Mouse (Mus musculus) embryo, embryonic 10.5 days (tissue): ENCODE measurements at regions not wholly inside any gene's neighbourhood (a gene's known extent, or its start where the extent isn't known, plus 50 kb on each side); places are given as distances from the start of the nearest gene placed in this dataset.
A peak's percentile ranks its signal among the peaks of the same experiment; 100 is the strongest.

Experiments used
- DNase-seq: peaks from one replicate; pipeline ENCODE4 v3.0.0-alpha.2; 2015; ENCODE audit warnings: low spot score

- DNase-seq, result no peak
These were observed 396.4 kb downstream of the Sox9 start for GRCm38 (mm10) chr11:113178375-113178774.

- DNase-seq, result no peak
These were observed 398.0 kb downstream of the Sox9 start for GRCm38 (mm10) chr11:113180008-113180407.

GRCm38 (mm10) chr11:113182083-113182861 lies 400.2 kb downstream of the Sox9 start:
- no peak for DNase-seq

- no peak for DNase-seq
These were observed 401.5 kb downstream of the Sox9 start for GRCm38 (mm10) chr11:113183556-113183955.

DNA sequence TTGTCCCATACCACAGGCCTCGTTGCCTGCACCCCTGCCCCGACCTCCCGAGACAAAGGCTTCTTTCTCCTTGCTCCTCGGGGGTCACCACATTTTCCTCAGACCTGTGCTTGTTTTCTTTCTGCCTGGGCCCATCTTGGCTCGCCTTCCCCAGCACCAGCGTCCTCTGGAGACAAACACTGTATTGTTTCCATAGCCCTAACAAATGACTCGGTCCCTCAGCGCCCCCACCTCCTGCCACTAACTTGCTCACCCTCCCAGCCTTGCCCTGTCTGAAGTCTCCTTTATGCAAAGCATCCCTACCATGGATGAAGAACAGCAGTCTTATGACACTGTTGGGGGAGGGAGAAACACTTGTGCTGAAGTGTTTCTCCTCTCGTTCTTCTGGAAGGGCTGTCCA lies 402.1 kb downstream of the Sox9 start:
- DNase-seq, result peak; percentile 45

DNA sequence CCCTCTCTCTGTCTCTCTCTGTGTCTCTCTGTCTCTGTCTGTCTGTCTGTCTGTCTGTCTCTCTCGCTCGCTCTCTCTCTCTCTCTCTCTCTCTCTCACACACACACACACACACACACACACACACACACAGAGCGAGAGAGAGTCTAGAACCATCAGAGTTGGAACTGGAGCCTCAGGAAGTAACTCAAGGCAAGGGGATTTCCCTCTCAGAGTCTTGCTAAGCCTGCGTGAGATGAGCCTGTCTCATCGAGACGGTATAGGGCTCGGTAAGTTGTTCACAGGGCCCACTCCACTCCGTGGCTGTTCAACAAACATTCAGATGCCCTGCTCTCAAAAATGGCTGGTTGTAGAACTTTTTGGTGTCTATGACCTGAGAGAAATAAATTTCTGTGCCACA lies 405.4 kb downstream of the Sox9 start:
- no peak for DNase-seq

- DNase-seq, result peak; percentile 76
These were observed 406.4 kb downstream of the Sox9 start for GRCm38 (mm10) chr11:113188263-113188920.

DNA sequence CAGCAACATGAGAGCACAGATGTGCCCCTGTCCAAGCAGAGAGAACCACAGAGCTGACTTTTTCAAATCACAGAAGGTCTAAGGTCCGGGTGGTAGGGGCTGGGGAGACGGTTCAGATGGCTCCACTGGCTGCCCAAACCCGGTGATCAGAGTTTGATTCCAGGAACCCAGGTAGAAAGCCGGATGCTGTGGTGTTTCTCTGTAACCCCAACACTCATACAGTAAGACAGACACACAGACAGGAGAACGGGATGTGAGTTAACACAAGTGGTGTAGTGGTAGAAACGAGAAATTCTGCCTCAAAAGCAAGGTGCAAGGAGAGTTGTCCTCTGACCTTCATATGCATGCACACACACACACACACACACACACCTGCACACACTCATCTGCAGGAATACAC lies 408.0 kb downstream of the Sox9 start:
- DNase-seq, result no peak

DNA sequence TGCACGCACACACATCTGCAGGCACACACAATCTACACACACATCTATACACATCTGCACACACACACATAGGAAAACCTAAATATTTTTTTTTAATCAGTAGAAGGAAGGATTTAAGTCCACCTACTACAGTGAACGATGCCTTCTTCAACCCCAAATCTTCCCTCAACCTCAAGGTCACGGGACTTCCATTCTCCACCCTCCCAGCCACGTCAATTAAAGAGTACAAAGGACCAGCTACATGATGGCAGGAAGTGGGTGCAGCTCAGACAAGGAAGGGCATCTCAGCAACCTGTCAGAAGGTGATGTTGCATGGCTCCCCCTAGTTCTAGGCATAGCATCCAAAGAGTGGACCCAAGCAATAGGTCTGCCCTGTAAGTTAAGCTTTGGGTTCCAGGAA lies 408.5 kb downstream of the Sox9 start:
- DNase-seq, result no peak

DNA sequence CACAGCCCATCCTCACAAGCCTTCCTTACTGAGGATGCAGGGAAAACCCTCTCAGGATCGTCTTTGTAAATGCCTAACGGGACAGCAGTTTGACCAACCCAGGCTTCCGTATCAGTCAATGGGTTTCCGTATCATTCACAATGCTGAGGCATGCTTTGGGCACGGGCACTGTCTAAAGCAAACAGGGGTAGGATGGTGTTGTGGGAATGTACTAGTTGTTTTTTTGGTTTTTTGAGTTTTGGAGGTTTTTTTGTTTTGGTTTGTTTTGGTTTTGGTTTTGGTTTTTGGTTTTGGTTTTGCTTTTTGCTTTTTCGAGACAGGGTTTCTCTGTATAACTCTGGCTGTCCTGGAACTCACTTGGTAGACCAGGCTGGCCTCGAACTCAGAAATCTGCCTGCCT lies 409.0 kb downstream of the Sox9 start:
- no peak for DNase-seq

GRCm38 (mm10) chr11:113192086-113192856 lies 410.2 kb downstream of the Sox9 start:
- no peak for DNase-seq

DNA sequence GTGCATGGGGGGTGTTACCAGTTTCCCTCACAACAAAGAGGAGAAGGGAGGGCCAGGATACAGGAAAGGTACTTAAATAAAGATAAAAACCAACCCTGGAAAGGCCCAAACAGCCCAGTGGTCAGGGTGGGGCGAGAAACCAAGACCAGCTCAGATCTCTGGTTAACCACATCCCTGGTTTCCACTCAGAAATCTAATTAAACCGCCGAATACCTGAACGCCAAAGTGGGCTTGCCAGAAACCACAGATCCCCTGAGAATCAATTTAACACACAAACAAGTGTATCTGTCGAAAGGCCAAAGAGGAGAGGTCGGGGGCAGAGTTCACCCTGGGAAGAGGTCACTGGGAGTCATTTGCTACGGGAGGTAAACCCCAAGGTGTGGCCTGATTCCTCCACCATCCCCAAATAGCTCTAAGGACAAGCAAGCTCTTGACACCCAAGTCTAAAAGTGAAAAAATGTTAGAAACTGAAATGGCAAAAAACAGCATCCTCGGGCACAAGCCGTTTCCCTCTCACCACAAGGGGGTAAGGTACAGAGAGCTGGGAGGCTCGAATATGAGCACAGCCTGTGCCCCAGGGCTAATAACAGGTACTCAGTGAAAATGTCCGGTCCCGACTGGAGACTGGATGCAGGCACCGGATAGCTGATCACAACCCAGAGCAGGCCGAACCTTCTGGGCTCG lies 412.3 kb downstream of the Sox9 start:
- no peak for DNase-seq
